Mouse (Mus musculus) adrenal gland, postnatal 25 days (tissue): ENCODE data around the gene 4930544D05Rik. TPM values are rescaled to one million over a fixed set of nuclear protein-coding genes. Genes with fewer than 3 reads are reported as not detected.
"Not testable (repeated sequence)": the region's sequence is repeated elsewhere in the genome, so short reads cannot be mapped to it uniquely, and the experiment has no call there.

Experiments used
- DNase-seq: peaks from one replicate; pipeline ENCODE4 v3.0.0; 2021; ENCODE audit warnings: mixed read lengths
- long read RNA-seq: library from polyadenylated mRNA; stranded (forward); transcript quantifications from one replicate; pipeline ENCODE4 v2.0.0, GENCODE M21; 2021
- total RNA-seq: library from RNA; stranded (reverse); gene quantifications from 2 replicates; pipeline ENCODE4 v1.2.3, GENCODE M21; 2021

4930544D05Rik gene
- total RNA-seq, result not detected in 2 replicates
- long read RNA-seq, result 0 reads

DNA sequence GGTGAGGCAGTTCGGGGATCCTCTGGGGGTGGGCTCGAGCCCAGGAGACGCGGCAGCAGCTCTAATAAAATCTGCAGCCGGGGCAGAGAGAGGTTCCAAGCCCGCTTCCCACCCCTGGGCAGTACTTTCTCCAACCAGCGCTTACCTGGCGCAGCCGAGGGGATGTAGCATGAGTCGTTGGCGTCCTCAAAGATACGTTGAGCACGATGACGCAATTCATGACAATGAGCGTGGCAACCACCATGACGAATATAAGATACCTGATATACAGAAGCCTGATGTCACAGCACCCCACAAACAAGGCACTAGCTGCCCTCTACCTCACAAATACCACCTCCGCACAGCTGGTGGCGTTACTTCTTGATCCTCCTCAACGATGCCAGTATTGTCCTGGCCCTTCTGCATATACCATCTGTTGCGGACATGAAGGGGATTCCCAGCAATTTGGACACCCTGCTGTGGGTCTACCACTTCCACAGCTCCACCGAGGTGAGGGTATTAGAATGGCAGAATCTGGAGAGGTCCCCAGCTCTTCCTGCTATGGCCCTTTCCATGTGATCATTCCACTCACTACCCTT, at the start of gene 4930544D05Rik:
Gene 4930544D05Rik (plus strand): TSS at position 333 of the 578 bp plus-strand sequence.
- no peak for DNase-seq

DNA sequence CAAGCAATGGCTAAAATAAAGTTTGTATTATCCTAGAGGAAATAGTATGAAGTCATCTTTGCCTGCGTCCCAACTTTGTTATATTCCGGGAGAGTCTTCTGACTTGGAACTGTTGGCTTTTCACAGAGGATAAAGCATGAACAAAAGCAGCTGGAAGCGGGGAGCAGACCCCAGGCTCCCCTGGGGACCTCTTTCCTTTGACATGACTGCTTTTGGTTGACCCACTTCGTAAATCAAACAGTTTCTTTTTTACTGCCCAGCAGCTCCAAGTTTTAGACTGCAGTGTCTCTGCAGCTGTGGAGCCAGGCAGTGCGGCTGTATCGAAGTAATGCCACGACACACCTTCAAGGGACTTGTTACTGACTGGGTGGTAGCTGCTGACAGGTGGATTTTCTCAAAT, 49.1 kb upstream of the 4930544D05Rik start:
- no peak for DNase-seq

DNA sequence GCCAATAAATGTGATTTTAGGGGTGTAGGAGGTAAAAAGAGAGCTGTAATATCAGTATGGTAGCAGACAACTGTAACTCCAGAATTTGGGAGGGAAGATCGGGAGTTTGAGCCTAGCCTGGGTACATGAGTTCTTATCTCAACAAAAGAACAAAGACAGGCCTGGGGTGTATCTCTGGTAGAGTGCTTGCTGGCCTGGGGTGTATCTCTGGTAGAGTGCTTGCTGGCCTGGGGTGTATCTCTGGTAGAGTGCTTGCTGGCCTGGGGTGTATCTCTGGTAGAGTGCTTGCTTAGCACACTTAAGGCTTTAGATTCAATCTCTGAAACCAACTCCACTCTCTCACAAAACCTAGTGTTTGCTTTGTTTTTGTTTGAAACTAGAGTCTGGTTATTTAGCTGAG, 45.0 kb upstream of the 4930544D05Rik start:
- DNase-seq, result not testable (repeated sequence)

GRCm38 (mm10) chr11:70571641-70572040, 44.0 kb upstream of the 4930544D05Rik start:
- no peak for DNase-seq

DNA sequence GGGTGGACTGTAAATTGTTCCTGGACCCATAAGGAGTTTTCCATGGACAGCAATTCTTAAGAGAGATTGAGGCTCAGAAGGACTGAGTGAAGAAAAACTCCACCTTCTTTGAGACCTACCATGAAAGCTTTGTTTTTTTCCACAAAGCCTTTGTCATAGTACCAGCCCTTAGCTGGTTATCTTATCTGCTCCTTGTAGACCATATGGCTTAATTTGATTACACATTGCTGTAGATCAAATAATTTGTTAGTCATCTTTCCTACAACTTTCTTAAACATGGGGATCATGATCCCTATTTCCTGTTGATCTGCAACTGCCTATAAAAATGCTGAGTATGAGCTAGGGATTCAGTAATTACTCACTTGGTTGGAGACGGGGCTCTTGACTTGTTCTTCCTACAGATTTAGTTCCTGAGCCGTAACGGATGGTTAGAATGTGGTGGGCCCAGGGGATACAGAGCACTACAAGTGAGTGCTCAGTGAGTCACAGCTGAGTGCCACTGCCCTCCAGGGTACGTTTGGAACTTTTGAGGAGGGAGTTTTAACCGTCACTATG, 43.2 kb upstream of the 4930544D05Rik start:
- no peak for DNase-seq

GRCm38 (mm10) chr11:70573872-70574271, 41.8 kb upstream of the 4930544D05Rik start:
- DNase-seq, result no peak

- no peak for DNase-seq
Observed at GRCm38 (mm10) chr11:70577201-70577600, 38.4 kb upstream of the 4930544D05Rik start.

- DNase-seq, result no peak
Observed at GRCm38 (mm10) chr11:70578962-70579361, 36.7 kb upstream of the 4930544D05Rik start.

DNA sequence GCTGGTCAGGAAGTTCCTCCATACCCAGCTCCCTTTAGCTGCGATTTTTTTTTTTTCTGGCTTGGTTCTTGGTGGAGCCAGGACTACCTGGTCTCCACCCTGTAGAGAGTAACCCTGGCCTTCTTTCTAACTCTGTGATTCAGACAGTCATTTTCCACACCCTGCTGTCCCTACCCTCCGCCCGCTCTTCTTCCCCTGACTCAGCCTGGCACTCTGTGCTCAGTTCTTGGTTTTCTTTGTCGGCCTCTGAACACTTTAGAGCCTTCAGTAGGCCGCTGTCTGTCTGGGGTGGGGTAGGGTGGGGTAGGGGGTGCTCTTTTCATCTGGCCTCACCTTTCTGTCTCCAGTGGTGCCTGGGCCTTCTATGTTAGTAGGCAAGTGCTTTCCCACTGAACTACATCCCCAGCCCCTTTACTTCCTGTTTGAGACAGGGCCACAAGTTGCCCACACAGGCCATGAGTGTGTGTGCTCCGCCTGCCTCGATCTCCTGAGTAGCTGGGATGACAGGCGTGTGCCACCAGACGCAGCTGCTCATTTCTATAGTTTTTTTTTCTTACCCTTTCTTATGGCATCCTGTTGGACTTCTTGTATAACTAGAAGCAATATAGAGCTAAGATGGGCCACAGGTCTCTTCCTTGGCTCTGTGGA, 35.8 kb upstream of the 4930544D05Rik start:
- no peak for DNase-seq

DNA sequence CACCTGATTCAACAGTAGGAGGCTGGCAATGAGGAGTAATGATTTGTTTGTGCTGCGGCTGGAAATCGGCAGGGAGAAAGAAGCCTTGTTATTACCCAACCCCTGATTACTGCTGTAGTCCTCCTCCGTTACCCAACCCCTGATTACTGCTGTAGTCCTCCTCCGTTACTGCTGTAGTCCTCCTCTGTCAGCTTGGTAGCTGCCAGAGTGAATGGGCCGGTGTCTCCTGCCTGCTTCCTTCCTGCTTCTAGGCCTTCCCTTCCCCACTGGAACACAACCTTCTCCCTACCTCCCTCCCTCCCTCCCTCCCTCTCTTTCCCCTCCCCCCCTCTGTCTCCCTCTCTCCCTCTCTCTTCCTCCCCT, 35.3 kb upstream of the 4930544D05Rik start:
- no peak for DNase-seq

- DNase-seq, result no peak
Observed at GRCm38 (mm10) chr11:70580921-70581320, 34.7 kb upstream of the 4930544D05Rik start.

DNA sequence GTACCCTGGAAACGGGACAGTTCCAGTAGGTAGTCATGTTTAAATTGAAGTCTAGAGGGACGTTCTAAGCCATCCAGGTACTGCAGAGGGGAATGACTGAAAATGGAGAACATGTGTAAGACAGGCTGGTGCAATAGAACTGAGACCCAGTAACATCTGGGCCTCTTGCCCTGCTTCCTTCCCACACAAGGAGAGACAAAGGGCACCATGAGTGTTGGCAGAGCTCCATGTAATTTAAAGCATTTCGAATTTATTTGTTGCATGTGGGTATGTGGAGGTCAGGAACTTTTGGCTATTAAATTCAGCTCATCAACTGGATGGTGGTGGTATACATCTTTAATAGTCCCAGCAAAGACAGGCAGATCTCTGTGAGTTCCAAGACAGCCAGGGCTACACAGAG, 33.5 kb upstream of the 4930544D05Rik start:
- DNase-seq, result no peak

GRCm38 (mm10) chr11:70583022-70583714, 32.5 kb upstream of the 4930544D05Rik start:
- DNase-seq, result no peak

DNA sequence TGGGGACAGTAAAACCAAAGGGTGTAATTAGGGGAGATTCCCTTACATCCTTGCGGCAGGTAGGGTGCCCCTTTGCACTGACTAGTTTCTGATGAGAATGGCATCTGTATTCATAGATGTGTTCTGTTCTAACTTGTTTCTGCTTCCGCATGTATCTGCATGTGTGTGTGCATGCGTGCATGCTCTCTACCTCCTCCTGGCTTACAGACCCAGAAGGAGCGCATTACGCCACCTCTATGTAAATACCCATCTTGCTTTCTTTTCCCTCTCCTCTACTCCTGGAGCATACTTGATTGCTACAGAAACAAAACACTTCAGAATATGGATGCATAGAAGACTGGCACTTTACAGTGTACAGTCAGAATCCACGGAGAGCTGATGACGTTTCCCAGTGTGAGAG, 31.9 kb upstream of the 4930544D05Rik start:
- DNase-seq, result no peak

- peak; percentile 65 for DNase-seq
Observed at GRCm38 (mm10) chr11:70585457-70585856, 30.2 kb upstream of the 4930544D05Rik start.

- no peak for DNase-seq
Observed at GRCm38 (mm10) chr11:70586261-70586660, 29.4 kb upstream of the 4930544D05Rik start.

DNA sequence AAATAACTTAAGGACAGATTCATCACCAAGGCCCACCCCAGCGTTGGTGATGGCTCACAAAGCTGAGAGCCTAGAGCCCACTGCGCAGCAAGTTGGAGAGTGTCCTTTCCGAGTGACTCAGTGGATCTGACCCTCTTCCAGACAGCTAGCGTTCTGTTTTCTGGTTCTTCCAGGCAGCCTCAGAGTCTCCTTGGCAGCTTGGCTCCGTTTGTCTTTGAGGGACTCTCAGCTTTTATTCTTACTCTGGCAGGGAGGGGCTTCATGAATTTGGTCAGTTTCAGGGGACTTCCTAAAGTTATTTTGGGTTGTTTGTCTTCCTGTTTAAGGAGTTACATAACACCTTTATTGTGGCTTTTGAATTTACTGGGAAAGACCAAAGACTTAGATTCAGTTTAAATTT, 28.7 kb upstream of the 4930544D05Rik start:
- DNase-seq, result no peak

DNA sequence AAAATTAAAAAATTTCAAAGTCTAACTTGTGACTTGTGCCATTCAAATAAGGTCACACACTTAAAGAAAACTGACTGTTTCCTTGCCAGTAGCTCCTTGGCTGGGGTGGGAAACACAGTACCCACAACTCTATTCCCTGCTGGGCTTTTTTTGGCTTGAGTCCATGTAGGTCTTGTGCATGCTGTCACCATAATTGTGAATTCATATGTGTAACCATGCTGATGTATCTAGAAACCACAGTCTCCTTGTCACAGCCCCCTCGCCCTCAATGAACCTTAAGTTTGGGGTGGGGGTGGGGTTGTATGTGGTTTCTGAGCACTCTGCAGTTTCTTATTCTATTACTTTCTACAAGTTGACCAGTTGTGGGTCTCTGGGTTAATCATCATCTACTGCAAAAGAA, 23.9 kb upstream of the 4930544D05Rik start:
- no peak for DNase-seq

DNA sequence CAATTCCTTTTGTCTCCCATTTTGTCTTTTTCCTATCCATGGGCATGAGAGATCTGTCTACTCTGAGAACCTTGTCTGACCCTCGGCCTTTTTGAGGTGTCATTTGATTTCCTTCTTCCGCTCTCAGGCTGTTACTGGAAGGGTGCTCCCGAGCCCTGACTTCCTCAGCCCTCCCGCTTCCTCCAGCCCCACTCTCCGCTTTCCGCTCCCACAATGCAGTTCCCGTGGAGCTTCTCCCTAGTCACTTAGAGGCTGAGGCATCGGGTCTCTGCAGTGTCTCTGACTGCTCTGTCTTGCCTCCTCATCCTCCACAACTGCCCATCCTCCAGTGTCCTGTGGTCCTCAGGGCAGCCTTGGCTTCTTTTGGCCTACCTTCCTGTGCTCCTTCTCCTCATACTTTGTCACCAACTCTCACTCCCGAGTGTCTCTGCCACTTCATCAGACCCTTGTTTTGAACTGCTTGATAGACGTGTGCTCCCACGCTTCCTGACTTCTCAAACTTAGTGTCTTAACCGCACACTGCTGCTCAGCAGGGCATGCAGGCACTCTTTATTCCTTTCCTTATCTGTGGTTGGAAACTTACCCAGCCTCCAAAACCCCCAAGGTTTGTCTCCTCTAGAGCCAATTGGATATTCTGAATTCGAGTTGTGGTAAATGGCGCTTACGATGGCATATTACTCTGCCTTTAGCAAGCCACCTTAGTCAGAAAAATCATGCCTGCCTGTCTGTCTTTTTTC, 21.2 kb upstream of the 4930544D05Rik start:
- DNase-seq, result peak; percentile 18

- DNase-seq, result no peak
Observed at GRCm38 (mm10) chr11:70595638-70596037, 20.0 kb upstream of the 4930544D05Rik start.

DNA sequence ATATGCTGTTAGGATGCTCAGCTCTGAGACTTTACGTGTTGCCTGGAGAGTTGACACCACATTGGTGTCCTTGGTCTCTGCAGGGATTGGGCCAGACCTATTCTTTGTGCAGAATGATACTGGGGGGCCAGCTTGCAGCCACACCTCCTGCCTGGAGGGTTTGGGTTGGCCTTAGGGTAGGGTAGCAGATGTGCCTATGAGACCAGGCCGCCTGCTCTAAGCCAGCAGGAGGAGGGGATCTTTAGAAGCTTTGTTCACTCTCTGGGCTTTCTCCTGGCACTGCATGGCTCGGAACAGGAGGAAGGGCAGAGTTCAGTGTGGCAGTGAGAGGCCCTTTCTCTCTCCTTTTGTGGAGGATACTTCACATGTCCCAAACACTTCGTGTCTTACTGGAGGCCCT, 19.6 kb upstream of the 4930544D05Rik start:
- DNase-seq, result no peak

GRCm38 (mm10) chr11:70597301-70597700, 18.3 kb upstream of the 4930544D05Rik start:
- DNase-seq, result no peak
